Mouse (Mus musculus) olfactory bulb, adult 2 months (tissue): Measurements from ENCODE around the gene Ndufa13. TPM values are rescaled to one million over a fixed set of nuclear protein-coding genes. Genes with fewer than 3 reads are reported as not detected.

Source experiments
- H3K27ac ChIP-seq: fragments of 200-500 bp; 2 replicates; pipeline ENCODE4 v1.5.1; 2012; ENCODE audit warnings: low read depth, low read length; ENCODE audit not compliant: insufficient read depth
- H3K4me1 ChIP-seq: fragments of 200-500 bp; 2 replicates; pipeline ENCODE4 v1.6.1; 2012; ENCODE audit warnings: low read length; ENCODE audit not compliant: control insufficient read depth, insufficient read depth
- H3K4me3 ChIP-seq: fragments of 200-500 bp; 2 replicates; pipeline ENCODE4 v1.5.1; 2012; ENCODE audit warnings: mild to moderate bottlenecking, low read depth, low read length, moderate library complexity; ENCODE audit not compliant: insufficient read depth
- CTCF ChIP-seq: fragments of 200-500 bp; IDR thresholded peaks from 2 replicates; pipeline ENCODE4 v1.5.1; 2012; ENCODE audit warnings: low read depth, mild to moderate bottlenecking, low read length, moderate library complexity; ENCODE audit not compliant: insufficient read depth
- POLR2A ChIP-seq: fragments of 200-500 bp; IDR thresholded peaks from 2 replicates; pipeline ENCODE4 v1.6.1; 2012; ENCODE audit warnings: mild to moderate bottlenecking, low read depth, low read length, moderate library complexity; ENCODE audit not compliant: insufficient read depth
- WGBS: fragments of 180-500 bp; shearing (Covaris S2); methylation state at CpG from one replicate; pipeline ENCODE4 v1.1.7; 2018; 5-methylcytosine and 5-hydroxymethylcytosine counted together
- polyA plus RNA-seq: library from polyadenylated mRNA; stranded (reverse); fragments of >200 nt; gene quantifications from 2 replicates; pipeline ENCODE4 v1.2.4, GENCODE M21; 2012; ENCODE audit warnings: low replicate concordance; ENCODE audit not compliant: missing spikeins, insufficient read depth, insufficient read length

Ndufa13 gene
- polyA plus RNA-seq, 1 experiment, result not detected

GRCm38 (mm10) chr8:69877396-69877795 is 25.0 kb downstream of the Ndufa13 start:
- WGBS, result 95% methylated on average over 4 of the region's 4 CpGs
- TF ChIP-seq CTCF (no peak), POLR2A (no peak)

GRCm38 (mm10) chr8:69876967-69877366 is 25.4 kb downstream of the Ndufa13 start:
- 88% methylated on average over 10 of the region's 10 CpGs for WGBS
- no peak overlapping the region for H3K27ac ChIP-seq
- TF ChIP-seq CTCF, result no peak
- TF ChIP-seq POLR2A, result no peak
- no peak overlapping the region for H3K4me3 ChIP-seq
- peaks cover 20% of the 10 kb centered on the region for H3K4me1 ChIP-seq

More at GRCm38 (mm10) chr8:69877396-69877795, 25.0 kb downstream of the Ndufa13 start:
- peaks cover 25% of the 10 kb centered on the region for H3K4me1 ChIP-seq
- H3K27ac ChIP-seq, result no peak overlapping the region
- no peak overlapping the region for H3K4me3 ChIP-seq

GRCm38 (mm10) chr8:69876097-69876496 is 26.3 kb downstream of the Ndufa13 start:
- TF ChIP-seq CTCF (no peak), POLR2A (no peak)
- 59% methylated on average over 10 of the region's 10 CpGs for WGBS
- Histone ChIP-seq H3K4me3 (no peak overlapping the region), H3K27ac (no peak overlapping the region), H3K4me1 (peaks cover 12% of the 10 kb centered on the region; the same call in 1 of the 2 replicates)

DNA sequence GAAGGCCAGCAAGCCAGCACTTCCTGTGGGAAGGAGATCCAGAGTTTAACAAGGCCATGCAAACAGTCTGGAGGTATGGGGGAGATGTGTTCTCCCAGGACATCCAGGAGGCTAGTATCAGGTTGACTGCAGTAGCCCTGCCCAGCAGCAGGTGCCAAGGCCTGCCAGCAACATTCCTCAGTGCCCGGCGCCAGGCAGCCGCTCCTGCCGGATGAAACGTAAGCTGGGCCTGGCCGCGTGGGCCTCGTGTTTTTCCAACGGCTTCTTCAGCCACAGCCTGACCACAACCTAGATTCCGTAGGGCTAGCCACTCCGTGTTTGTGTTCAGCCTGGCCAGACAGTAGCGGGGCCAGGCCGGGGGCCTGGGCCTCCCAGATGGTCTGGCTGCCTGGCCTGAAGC is 27.7 kb downstream of the Ndufa13 start:
- Histone ChIP-seq H3K4me1 (0 out of 2 replicates have a peak, but pooled peaks cover 2% of the 10 kb centered on the region), H3K27ac (no peak overlapping the region), H3K4me3 (no peak overlapping the region)
- TF ChIP-seq POLR2A, result no peak
- 84% methylated on average over 13 of the region's 13 CpGs for whole genome bisulfite sequencing

DNA sequence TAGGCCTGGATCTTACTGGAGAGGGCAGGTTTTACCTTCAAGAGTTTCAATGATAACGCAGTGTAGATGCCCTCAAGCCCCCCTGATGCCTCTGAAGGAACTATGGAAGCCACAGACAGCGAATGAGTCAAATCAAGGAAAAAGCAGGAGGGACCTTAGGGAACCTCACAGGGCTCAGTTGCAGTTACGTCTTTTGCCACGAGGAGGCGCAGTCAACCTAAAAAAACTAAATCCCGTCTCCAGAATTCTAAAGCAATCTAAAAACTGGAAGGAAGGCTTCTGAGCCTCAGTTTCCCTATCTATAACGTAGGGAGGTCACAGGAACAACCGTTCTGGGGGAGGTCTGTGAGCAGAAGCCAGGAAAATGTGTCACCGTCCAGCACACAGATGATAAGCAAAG is 28.2 kb downstream of the Ndufa13 start:
- no peaks in the 10 kb centered on the region for H3K4me1 ChIP-seq
- TF ChIP-seq POLR2A (no peak), CTCF (no peak)
- WGBS, result 11% methylated on average over 9 of the region's 9 CpGs
- no peak overlapping the region for H3K4me3 ChIP-seq
- H3K27ac ChIP-seq, result no peak overlapping the region

DNA sequence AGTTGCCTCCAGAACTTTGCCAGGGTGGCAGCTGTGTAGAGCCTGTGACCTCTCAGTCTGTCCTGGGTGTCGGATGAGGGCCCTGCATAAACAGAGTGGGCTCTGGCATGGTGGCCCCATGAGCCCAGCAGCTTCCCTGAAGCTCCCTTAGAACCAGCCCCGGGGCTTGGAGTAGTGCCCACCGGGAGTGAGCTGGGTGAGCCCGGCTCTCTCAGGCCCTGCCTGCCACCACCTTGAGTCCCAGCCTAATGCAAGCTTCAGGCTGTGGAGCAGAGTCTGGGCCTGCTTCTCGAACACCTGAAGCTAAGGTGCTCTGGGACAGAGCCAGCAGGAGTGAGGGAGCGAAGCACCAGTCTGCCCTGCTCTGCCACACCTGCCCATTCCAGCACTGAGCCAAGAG is 31.5 kb downstream of the Ndufa13 start:
- Histone ChIP-seq H3K4me3 (no peak overlapping the region), H3K4me1 (no peaks in the 10 kb centered on the region), H3K27ac (no peak overlapping the region)
- 86% methylated on average over 6 of the region's 6 CpGs for WGBS
- TF ChIP-seq POLR2A (no peak), CTCF (no peak)

GRCm38 (mm10) chr8:69870003-69870765 is 32.2 kb downstream of the Ndufa13 start:
- Histone ChIP-seq H3K4me1 (no peaks in the 10 kb centered on the region), H3K27ac (no peak overlapping the region), H3K4me3 (no peak overlapping the region)
- TF ChIP-seq POLR2A (no peak), CTCF (no peak)
- 83% methylated on average over 11 of the region's 11 CpGs for WGBS

GRCm38 (mm10) chr8:69867696-69868326 is 34.5 kb downstream of the Ndufa13 start:
- Histone ChIP-seq H3K4me3 (no peak overlapping the region), H3K27ac (no peak overlapping the region), H3K4me1 (peaks cover 3% of the 10 kb centered on the region; the same call in 1 of the 2 replicates)
- 84% methylated on average over 5 of the region's 5 CpGs for WGBS
- TF ChIP-seq POLR2A (no peak), CTCF (no peak)

GRCm38 (mm10) chr8:69864180-69864579 is 38.2 kb downstream of the Ndufa13 start:
- H3K4me1 ChIP-seq, result peaks cover 3% of the 10 kb centered on the region; the same call in 1 of the 2 replicates
- no peak for TF ChIP-seq CTCF
- TF ChIP-seq POLR2A, result no peak
- 75% methylated on average over 5 of the region's 5 CpGs for WGBS

More at GRCm38 (mm10) chr8:69864180-69864579, 38.2 kb downstream of the Ndufa13 start:
- Histone ChIP-seq H3K4me3 (no peak overlapping the region), H3K27ac (no peak overlapping the region)
